Mouse (Mus musculus) gastrocnemius, adult 2 months (tissue): ENCODE measurements around the gene Ly6g5b. TPM values are rescaled to one million over a fixed set of nuclear protein-coding genes. Genes with fewer than 3 reads are reported as not detected.

Experiments used
- DNase-seq: peaks from one replicate; pipeline ENCODE4 v3.0.0; 2022
- H3K27ac ChIP-seq: fragments of 200-600 bp; 2 replicates; pipeline ENCODE4 v1.8.1; 2022; ENCODE audit warnings: mild to moderate bottlenecking
- H3K4me3 ChIP-seq: fragments of 200-600 bp; 2 replicates; pipeline ENCODE4 v1.8.1; 2022; ENCODE audit warnings: mild to moderate bottlenecking, moderate library complexity
- CTCF ChIP-seq: fragments of 200-600 bp; IDR thresholded peaks from 2 replicates; pipeline ENCODE4 v1.8.1; 2022; ENCODE audit warnings: antibody characterized with exemption, mild to moderate bottlenecking, moderate library complexity
- intact Hi-C: fragments of 180-260 bp; cut with DNase I; formaldehyde crosslinking; loops from one replicate; pipeline ENCODE4 v1.15.1; 2025
- total RNA-seq, 2 experiments: library from RNA; stranded (reverse); gene quantifications; 2 replicates each; pipeline ENCODE4 v1.2.3; 2021

Ly6g5b gene
- total RNA-seq, 2 experiments from 2014 or later = 0.36 TPM; not detected in 1

- DNase-seq = no peak
- Histone ChIP-seq H3K27ac (no peak overlapping the region), H3K4me3 (no peak overlapping the region)
- intact Hi-C loops = no loop called here
- peak; percentile 32; the same call in 1 of the 2 replicates for TF ChIP-seq CTCF
These were observed 18.0 kb downstream of the Ly6g5b start for GRCm38 (mm10) chr17:35097164-35097655.

GRCm38 (mm10) chr17:35096597-35096996 lies 18.6 kb downstream of the Ly6g5b start:
- TF ChIP-seq CTCF = no peak
- Histone ChIP-seq H3K4me3 (no peak overlapping the region), H3K27ac (no peak overlapping the region)
- intact Hi-C loops = no loop called here
- no peak for DNase-seq

- no peak for TF ChIP-seq CTCF
- intact Hi-C loops = no loop called here
- Histone ChIP-seq H3K27ac (no peak overlapping the region), H3K4me3 (no peak overlapping the region)
- DNase-seq = no peak
These were observed 20.5 kb downstream of the Ly6g5b start for GRCm38 (mm10) chr17:35094475-35095365.

- Histone ChIP-seq H3K4me3 (no peak overlapping the region), H3K27ac (no peak overlapping the region)
- DNase-seq = no peak
- intact Hi-C loops = no loop called here
- no peak for TF ChIP-seq CTCF
These were observed 22.6 kb downstream of the Ly6g5b start for GRCm38 (mm10) chr17:35092403-35093198.

GRCm38 (mm10) chr17:35090166-35090932 lies 24.9 kb downstream of the Ly6g5b start:
- H3K4me3 ChIP-seq = peak overlapping the region; percentile 87
- intact Hi-C loops = no loop called here
- peak; percentile 59 for DNase-seq
- TF ChIP-seq CTCF = no peak
- peak overlapping the region; percentile 100 for H3K27ac ChIP-seq

- Histone ChIP-seq H3K4me3 (peak within 1 kb of the TSS; percentile 87), H3K27ac (peak within 1 kb of the TSS; percentile 100)
- intact Hi-C loops = loop anchor here (5.0 kb wide), 1 partner anchor 67 kb away; no protein-coding TSS in a partner anchor
- DNase-seq = peak; percentile 97
- peak; percentile 41 for TF ChIP-seq CTCF
These were observed 26.2 kb downstream of the Ly6g5b start, which contains the start of gene Abhd16a for GRCm38 (mm10) chr17:35088825-35089644. TSS of gene Abhd16a (plus strand) at chr17:35089263.

- Histone ChIP-seq H3K4me3 (no peak overlapping the region), H3K27ac (no peak overlapping the region)
- intact Hi-C loops = loop anchor here (5.0 kb wide), 1 partner anchor 66 kb away; no protein-coding TSS in a partner anchor
- peak; percentile 45 for TF ChIP-seq CTCF
- DNase-seq = no peak
These were observed 27.1 kb downstream of the Ly6g5b start for GRCm38 (mm10) chr17:35088151-35088550.

- no peak within 1 kb of the TSS for H3K4me3 ChIP-seq
- no peak for TF ChIP-seq CTCF
- intact Hi-C loops = loop anchor here (5.0 kb wide), 1 partner anchor 63 kb away; no protein-coding TSS in a partner anchor
- no peak within 1 kb of the TSS for H3K27ac ChIP-seq
- DNase-seq = no peak
These were observed 29.9 kb downstream of the Ly6g5b start, which contains the start of gene Ly6g6f for GRCm38 (mm10) chr17:35085208-35085865. TSS of gene Ly6g6f (minus strand) at chr17:35085610.

- intact Hi-C loops = no loop called here
- no peak for DNase-seq
- H3K27ac ChIP-seq = no peak overlapping the region
- no peak overlapping the region for H3K4me3 ChIP-seq
- TF ChIP-seq CTCF = no peak
These were observed 31.2 kb downstream of the Ly6g5b start for GRCm38 (mm10) chr17:35083929-35084497.

- intact Hi-C loops = no loop called here
- no peak overlapping the region for H3K4me3 ChIP-seq
- no peak for TF ChIP-seq CTCF
- no peak for DNase-seq
- no peak overlapping the region for H3K27ac ChIP-seq
These were observed 32.2 kb downstream of the Ly6g5b start for GRCm38 (mm10) chr17:35082841-35083576.
